9 mouse cellular contexts compared by ENCODE assay signal in the genomic region with DNA sequence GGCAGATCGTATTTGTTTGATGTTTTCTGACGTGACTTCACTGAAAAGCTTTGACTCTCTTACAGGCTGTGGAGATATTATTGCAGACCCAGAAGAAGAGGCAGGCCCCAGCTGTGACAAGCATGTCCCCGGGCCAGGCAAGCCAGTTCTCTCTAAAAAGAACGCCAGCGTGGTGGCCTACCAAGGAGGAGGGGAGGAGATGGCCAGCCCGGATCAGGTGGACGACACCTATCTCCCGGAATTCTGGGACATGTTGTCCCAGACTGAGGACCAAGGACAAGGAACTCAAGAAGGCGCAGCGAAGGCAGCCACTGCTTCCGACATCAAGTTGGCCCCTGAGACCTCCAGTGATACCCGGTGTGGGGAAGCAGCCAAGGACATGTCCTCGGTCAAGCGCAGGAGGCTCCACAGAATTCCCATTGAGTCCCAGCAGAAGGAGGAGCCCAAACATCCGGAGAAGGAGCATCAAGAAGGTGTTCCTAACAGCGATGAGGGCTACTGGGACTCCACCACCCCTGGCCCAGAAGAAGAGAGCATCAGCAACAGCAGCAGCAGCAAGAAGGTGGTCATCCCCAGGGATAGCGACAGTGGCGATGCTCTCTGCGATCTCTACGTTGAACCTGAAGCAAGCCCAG. TPM values are rescaled to one million over a fixed set of nuclear protein-coding genes. Genes with fewer than 3 reads are reported as not detected.
DNase-seq lines count a peak whose midpoint lies in the region; ATAC-seq and TF ChIP-seq lines count a peak whose summit lies in the region.
"Had no signal": no experiment of that assay in that cellular context is flagged by ENCODE, and none has a peak within 500 bp of the region (broad histone marks: within the 10 kb centered on the region; RNA-seq: fewer than 3 reads in every experiment).

No protein-coding gene starts in this region.

- WGBS in kidney, postnatal 0 days, result 59% methylated on average over 20 of the region's 20 CpGs
- 66% methylated on average over 20 of the region's 20 CpGs for WGBS in kidney, adult 2 months
- 2% methylated on average over 20 of the region's 20 CpGs for WGBS in cerebellum, adult 2 months
- WGBS in heart, postnatal 0 days, result 53% methylated on average over 20 of the region's 20 CpGs
- 55% methylated on average over 20 of the region's 20 CpGs for WGBS in midbrain, embryonic 10.5 days

- H3K4me2 ChIP-seq in kidney, postnatal 0 days (ENCODE audit: low read length), result peak overlapping the region; percentile 94
- peak overlapping the region; percentile 75 for H3K4me2 ChIP-seq in heart, postnatal 0 days (ENCODE audit: low read depth, low read length)

- H3K27ac ChIP-seq in kidney, postnatal 0 days, result no peak overlapping the region
- H3K27ac ChIP-seq in kidney, adult 2 months (ENCODE audit: insufficient read depth, low read depth, low read length), result no peak overlapping the region
- peak overlapping the region; percentile 97 for H3K27ac ChIP-seq in cerebellum, adult 2 months (ENCODE audit: insufficient read depth, low read length)
- H3K27ac ChIP-seq in heart, postnatal 0 days (ENCODE audit: low read depth), result no peak overlapping the region
- peak overlapping the region; percentile 94 for H3K27ac ChIP-seq in midbrain, embryonic 10.5 days (replicated peaks)

- TF ChIP-seq POLR2A in kidney, adult 2 months (IDR thresholded peaks at IDR 0.05; ENCODE audit: low read depth, low read length), result no peak
- no peak for TF ChIP-seq POLR2A in cerebellum, adult 2 months (IDR thresholded peaks at IDR 0.05; ENCODE audit: borderline replicate concordance, insufficient read depth, low read length)

- no peak for DNase-seq in kidney, postnatal 0 days (ENCODE audit: low spot score)
- DNase-seq in kidney, adult 2 months, result no peak
- DNase-seq in cerebellum, adult 2 months, result peak; percentile 69 to 72
- no peak for DNase-seq in heart, postnatal 0 days (ENCODE audit: low spot score)
- no peak for DNase-seq in midbrain, embryonic 10.5 days (ENCODE audit: low spot score)
- no peak for DNase-seq in T-cell, adult 2 months (ENCODE audit: low spot score)
- no peak for DNase-seq in thymus, postnatal 4 days

- H3K9me3 ChIP-seq in kidney, postnatal 0 days (replicated peaks; ENCODE audit: low read length), result no peaks in the 10 kb centered on the region
- H3K9me3 ChIP-seq in heart, postnatal 0 days (replicated peaks; ENCODE audit: control insufficient read depth, low read length), result no peaks in the 10 kb centered on the region
- H3K9me3 ChIP-seq in midbrain, embryonic 10.5 days (replicated peaks), result peaks cover 7% of the 10 kb centered on the region

- peaks cover 7% of the 10 kb centered on the region; the same call in 1 of the 2 replicates for H3K4me1 ChIP-seq in kidney, postnatal 0 days (replicated peaks; ENCODE audit: insufficient read depth, low read length)
- H3K4me1 ChIP-seq in kidney, adult 2 months (ENCODE audit: control insufficient read depth, insufficient read depth, low read length), result no peaks in the 10 kb centered on the region
- H3K4me1 ChIP-seq in cerebellum, adult 2 months (ENCODE audit: control insufficient read depth, insufficient read depth, low read length), result peaks cover 16% of the 10 kb centered on the region
- H3K4me1 ChIP-seq in heart, postnatal 0 days (ENCODE audit: control insufficient read depth, insufficient read depth), result peaks cover 5% of the 10 kb centered on the region; the same call in 1 of the 2 replicates
- H3K4me1 ChIP-seq in midbrain, embryonic 10.5 days, result peaks cover 71% of the 10 kb centered on the region

- H3K36me3 ChIP-seq in kidney, postnatal 0 days (ENCODE audit: insufficient read depth, low read length), result no peaks in the 10 kb centered on the region
- H3K36me3 ChIP-seq in kidney, adult 2 months (ENCODE audit: control insufficient read depth, insufficient read depth, low read length), result no peaks in the 10 kb centered on the region
- no peaks in the 10 kb centered on the region for H3K36me3 ChIP-seq in heart, postnatal 0 days (replicated peaks; ENCODE audit: control insufficient read depth, insufficient read depth, low read length)
- peaks cover 10% of the 10 kb centered on the region for H3K36me3 ChIP-seq in midbrain, embryonic 10.5 days

- H3K27me3 ChIP-seq in kidney, postnatal 0 days (ENCODE audit: insufficient read depth, low read length), result peaks cover 7% of the 10 kb centered on the region; the same call in 1 of the 2 replicates
- no peaks in the 10 kb centered on the region for H3K27me3 ChIP-seq in kidney, adult 2 months (replicated peaks; ENCODE audit: control insufficient read depth, insufficient read depth, low read length)
- H3K27me3 ChIP-seq in cerebellum, adult 2 months (ENCODE audit: control insufficient read depth, insufficient read depth, low read length), result no peaks in the 10 kb centered on the region
- H3K27me3 ChIP-seq in heart, postnatal 0 days (ENCODE audit: control insufficient read depth, insufficient read depth, low read length), result peaks cover 43% of the 10 kb centered on the region
- peaks cover 53% of the 10 kb centered on the region for H3K27me3 ChIP-seq in midbrain, embryonic 10.5 days (ENCODE audit: low read depth, poor library complexity, severe bottlenecking)

- H3K4me3 ChIP-seq in kidney, postnatal 0 days (replicated peaks; ENCODE audit: low read depth, low read length), result peak overlapping the region; percentile 56
- H3K4me3 ChIP-seq in kidney, adult 2 months (ENCODE audit: insufficient read depth, low read depth, low read length), result no peak overlapping the region
- H3K4me3 ChIP-seq in cerebellum, adult 2 months (replicated peaks; ENCODE audit: insufficient read depth, low read depth, low read length), result peak overlapping the region; percentile 86
- peak overlapping the region; percentile 48 for H3K4me3 ChIP-seq in heart, postnatal 0 days (ENCODE audit: low read depth, low read length)
- H3K4me3 ChIP-seq in midbrain, embryonic 10.5 days, result peak overlapping the region; percentile 82

- no peak for TF ChIP-seq CTCF in kidney, postnatal 0 days (IDR thresholded peaks at IDR 0.05; ENCODE audit: low read depth)
- no peak for TF ChIP-seq CTCF in kidney, adult 2 months (conservative IDR thresholded peaks at IDR 0.05; ENCODE audit: insufficient read depth, insufficient read length, low read depth, low read length)
- no peak for TF ChIP-seq CTCF in cerebellum, adult 2 months (IDR thresholded peaks at IDR 0.05; ENCODE audit: borderline replicate concordance, insufficient read depth, low read depth, low read length)
- TF ChIP-seq CTCF in heart, postnatal 0 days (IDR thresholded peaks at IDR 0.05; ENCODE audit: low read depth), result no peak

- ATAC-seq in kidney, postnatal 0 days (replicated peaks; ENCODE audit: low FRiP score, low read depth), result no peak
- no peak for ATAC-seq in heart, postnatal 0 days (ENCODE audit: insufficient read depth, low read depth)
- ATAC-seq in frontal cortex, adult (ENCODE audit: low TSS enrichment), result no peak

- peak overlapping the region; percentile 55 for H3K9ac ChIP-seq in kidney, postnatal 0 days (ENCODE audit: low read depth, low read length)
- no peak overlapping the region for H3K9ac ChIP-seq in heart, postnatal 0 days (replicated peaks; ENCODE audit: low read depth, low read length)

- TF ChIP-seq EP300 in heart, postnatal 0 days (IDR thresholded peaks at IDR 0.05; ENCODE audit: low read depth), result no peak

RNA-seq across cellular contexts. Expression of gene Amer2, which starts 6.4 kb away (rescaled TPM):
- 1.2 and 1.5 TPM in 2 replicates for polyA plus RNA-seq in kidney, postnatal 0 days (2015; fragmentation: Nextera tagmentation; extraction: Ambion mirVana)
- 0.08 and 0.11 TPM in 2 replicates for polyA plus RNA-seq in kidney, adult 2 months (2012; rRNA removed)
- 28.3 and 33.2 TPM in 2 replicates for polyA plus RNA-seq in cerebellum, adult 2 months (2012; rRNA removed)
- 0.12 TPM in 1 of 2 replicates, not detected in the other for total RNA-seq in heart, postnatal 0 days (2014; rRNA removed; ENCODE audit: low replicate concordance)
- polyA plus RNA-seq in heart, postnatal 0 days (2015; fragmentation: Nextera tagmentation; extraction: Ambion mirVana), result 0.10 and 0.15 TPM in 2 replicates
- 9.9 and 14.1 TPM in 2 replicates for polyA plus RNA-seq in midbrain, embryonic 10.5 days (2016; fragmentation: Nextera tagmentation; extraction: Ambion mirVana)
- total RNA-seq: MEL had no signal

Comparison
In these comparisons a context has a peak if more than half of its experiments do, and no peak if none do; other contexts are left out.
1. DNase-seq: peak in cerebellum, adult 2 months (2 of 2); none in kidney, postnatal 0 days (single experiment), kidney, adult 2 months (single experiment), heart, postnatal 0 days (single experiment), midbrain, embryonic 10.5 days (single experiment), T-cell, adult 2 months (single experiment) and thymus, postnatal 4 days (single experiment).
2. H3K27ac ChIP-seq: peak in cerebellum, adult 2 months (single experiment) and midbrain, embryonic 10.5 days (single experiment); none in kidney, postnatal 0 days (single experiment), kidney, adult 2 months (single experiment) and heart, postnatal 0 days (single experiment).